Mouse (Mus musculus) lung, adult 2 months (tissue): ENCODE results near the gene Trappc13.

Experiments
- CTCF ChIP-seq: fragments of 200-500 bp; IDR thresholded peaks from 2 replicates; pipeline ENCODE4 v1.5.1; 2011; ENCODE audit warnings: mild to moderate bottlenecking, low read length, control low read depth; ENCODE audit not compliant: insufficient read depth
- POLR2A ChIP-seq: fragments of 200-500 bp; IDR thresholded peaks from 2 replicates; pipeline ENCODE4 v1.6.1; 2011; ENCODE audit warnings: low read depth, mild to moderate bottlenecking, control low read depth, low read length, borderline replicate concordance; ENCODE audit errors: extremely low read depth

DNA sequence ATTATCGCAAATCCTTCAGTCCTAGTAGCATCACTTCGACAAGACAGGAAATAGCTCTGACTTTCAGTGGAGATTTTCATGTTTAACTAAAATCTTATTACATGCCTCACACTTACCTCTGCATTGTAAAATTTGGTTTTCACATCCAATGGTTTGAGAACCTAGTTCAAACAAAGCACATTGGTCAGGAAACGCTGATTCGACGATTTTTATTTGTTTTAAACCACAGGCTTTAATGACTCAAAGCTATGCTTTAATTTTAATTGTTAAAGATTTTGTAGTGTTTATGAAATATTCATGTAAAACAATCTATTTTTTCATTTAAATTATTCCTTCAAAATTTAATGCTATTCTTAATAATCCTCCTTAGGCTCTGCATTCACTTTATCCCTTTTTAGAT lies 24.1 kb downstream of the Trappc13 start:
- no peak for TF ChIP-seq CTCF
- no peak for TF ChIP-seq POLR2A
